Mouse (Mus musculus): ENCODE measurements around the gene Wdfy2. TPM values are rescaled to one million over a fixed set of nuclear protein-coding genes. Genes with fewer than 3 reads are reported as not detected.

Gene Wdfy2
- total RNA-seq, 2 experiments from 2014 or later = 16.2 to 17.6 TPM

DNA sequence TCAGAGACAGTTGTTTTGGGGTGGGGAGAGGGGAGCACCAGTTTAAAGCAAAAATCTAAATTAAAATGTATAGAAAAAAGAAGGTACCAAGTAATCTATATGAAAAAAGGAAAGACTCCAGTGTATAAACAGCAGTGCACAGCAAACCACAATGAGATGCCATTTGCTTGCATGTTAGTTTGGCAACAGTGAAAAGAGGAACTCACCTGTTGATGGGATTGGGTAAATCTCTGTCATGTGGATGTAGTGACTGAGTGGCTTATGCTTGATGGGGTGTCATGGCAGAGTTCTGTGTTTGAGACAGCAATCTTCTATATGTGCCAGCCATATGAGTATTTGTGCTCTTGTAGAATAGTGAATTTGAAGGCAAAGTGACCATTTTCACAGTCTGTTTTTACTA lies 85.2 kb downstream of the Wdfy2 start:
- DNase-seq (ENCODE audit: low spot score in 2 of 2) = no peak

DNA sequence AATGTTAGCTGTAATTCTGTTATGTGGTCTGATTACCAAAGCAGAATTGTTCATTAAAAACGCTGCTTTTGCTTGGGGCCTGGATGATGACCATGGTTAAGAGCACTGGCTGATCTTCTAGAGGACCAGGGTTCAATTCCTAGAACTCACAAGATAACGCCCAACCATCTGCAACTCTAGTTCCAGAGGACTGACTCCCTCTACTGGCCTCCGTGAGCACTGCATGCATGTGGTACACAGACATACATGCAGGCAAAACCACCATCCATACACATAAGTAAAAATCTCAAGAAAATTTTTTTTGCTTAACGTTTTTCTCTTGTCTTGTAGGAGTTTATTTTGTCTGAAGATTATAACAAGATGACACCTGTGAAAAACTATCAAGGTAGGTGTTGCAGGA lies 87.3 kb downstream of the Wdfy2 start:
- no peak for DNase-seq (ENCODE audit: low spot score in 2 of 2)

- peak; percentile 53 to 73 for DNase-seq (ENCODE audit: low spot score in 2 of 2)
Measured at GRCm38 (mm10) chr14:62928101-62928541, 90.6 kb downstream of the Wdfy2 start.

DNA sequence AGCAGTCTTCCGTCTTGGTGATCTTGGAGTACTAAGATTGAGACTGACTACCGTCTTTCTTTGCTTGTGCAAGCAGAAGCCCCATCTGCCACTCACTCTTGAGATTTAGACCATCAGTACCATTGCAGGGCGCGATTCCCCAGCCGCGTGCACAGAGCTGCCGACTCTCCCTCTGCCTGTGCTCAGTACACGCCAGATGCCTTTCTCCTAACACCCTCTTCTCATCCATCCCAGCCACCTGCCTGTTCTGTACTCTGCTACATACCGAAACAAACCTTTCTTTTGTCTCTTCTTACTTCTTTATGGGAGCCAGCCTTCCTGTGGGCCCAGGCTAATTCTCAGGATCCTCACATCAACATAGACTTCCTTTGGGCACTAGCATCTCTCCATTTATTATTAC lies 97.9 kb downstream of the Wdfy2 start:
- DNase-seq (ENCODE audit: low spot score in 2 of 2) = peak; percentile 22 to 55

- DNase-seq (ENCODE audit: low spot score in 2 of 2) = no peak
Measured at GRCm38 (mm10) chr14:62936631-62937380, 99.3 kb downstream of the Wdfy2 start.

- peak in 1 of 2 experiments; percentile 63 for DNase-seq (ENCODE audit: low spot score in 2 of 2)
Measured at GRCm38 (mm10) chr14:62937675-62938074, 100.2 kb downstream of the Wdfy2 start.

DNA sequence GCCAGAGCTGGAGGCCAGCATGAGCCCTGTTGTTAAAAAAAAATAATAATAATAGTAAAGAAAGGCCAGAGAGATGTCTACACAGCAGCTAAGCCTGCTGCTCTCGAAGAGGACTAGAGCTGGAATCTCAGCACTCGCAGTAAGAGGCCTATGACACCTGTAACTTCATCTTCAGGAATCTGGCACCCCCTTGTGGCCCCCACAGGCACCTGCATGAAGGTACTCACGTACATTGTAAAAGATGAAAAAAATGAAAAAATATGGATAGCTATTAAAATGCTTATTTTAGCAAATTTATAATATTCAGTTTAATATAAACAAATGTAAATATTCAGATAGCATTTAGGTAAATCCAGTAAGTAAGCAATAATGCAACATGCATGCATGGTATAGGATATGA lies 102.0 kb downstream of the Wdfy2 start:
- no peak for DNase-seq (ENCODE audit: low spot score in 2 of 2)

GRCm38 (mm10) chr14:62940383-62941074 lies 103.1 kb downstream of the Wdfy2 start:
- no peak for DNase-seq (ENCODE audit: low spot score in 2 of 2)

GRCm38 (mm10) chr14:62946794-62947193 lies 109.3 kb downstream of the Wdfy2 start:
- no peak for DNase-seq (ENCODE audit: low spot score in 2 of 2)

DNA sequence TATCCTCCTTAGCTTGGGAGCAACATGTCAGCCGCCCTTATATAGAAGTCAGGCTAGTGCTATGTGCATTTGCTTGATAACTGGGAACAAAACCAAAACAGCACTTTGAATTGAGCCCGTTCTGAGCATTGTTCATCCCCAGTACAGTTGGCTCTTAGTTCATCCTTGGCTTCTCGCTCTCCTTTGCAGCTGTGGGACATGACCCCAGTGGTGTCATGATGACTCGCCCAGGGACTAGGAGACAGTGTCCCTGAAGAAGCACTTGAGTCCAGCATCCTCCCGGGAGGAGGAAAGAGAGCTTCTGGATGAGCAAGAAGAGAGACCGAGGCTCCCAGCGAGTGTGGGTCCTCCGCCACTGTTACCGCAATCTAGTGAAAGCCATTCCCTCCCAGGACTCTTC lies 118.6 kb downstream of the Wdfy2 start:
- no peak for DNase-seq (ENCODE audit: low spot score in 2 of 2)

DNA sequence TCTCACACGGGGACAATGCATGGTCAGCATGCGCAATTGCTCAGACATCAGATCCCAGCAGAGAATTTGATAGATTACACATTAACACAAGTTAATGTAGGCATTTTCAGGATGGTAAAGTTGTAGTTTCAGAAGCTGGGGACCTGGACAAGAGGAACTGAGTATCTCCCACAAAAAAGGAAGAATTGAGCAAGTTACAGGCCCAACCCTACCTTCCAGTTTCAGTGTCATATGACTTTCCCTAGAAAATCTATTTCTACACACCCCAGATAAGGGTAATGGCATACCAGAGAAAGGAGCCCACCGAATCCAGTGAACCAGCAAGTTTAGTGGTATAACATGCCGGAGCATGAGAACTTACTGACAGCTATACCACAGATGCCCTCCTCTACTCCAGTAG lies 126.2 kb downstream of the Wdfy2 start:
- DNase-seq (ENCODE audit: low spot score in 2 of 2) = no peak

GRCm38 (mm10) chr14:62965342-62965741 lies 127.9 kb downstream of the Wdfy2 start:
- no peak for DNase-seq (ENCODE audit: low spot score in 2 of 2)

GRCm38 (mm10) chr14:62965811-62966520 lies 128.5 kb downstream of the Wdfy2 start:
- no peak for DNase-seq (ENCODE audit: low spot score in 2 of 2)

DNA sequence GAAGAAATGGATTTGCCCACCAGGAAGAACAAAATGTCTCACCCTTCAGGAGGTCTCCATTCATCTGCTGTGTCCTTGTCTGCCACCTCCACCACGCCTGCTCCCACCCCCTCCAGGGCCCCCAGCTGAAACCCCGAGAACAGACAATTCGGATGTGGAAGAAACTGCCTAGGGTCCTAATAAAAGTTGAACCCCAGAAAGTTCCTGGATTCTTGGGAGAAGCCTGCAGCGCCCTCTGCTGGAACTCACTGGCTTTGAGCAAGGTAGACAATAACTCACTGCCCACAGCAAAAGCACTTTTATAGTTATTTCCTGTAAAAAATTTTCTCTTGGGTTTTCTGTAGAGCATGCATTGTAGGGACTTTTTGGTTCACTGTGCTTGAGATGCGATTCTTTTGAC lies 137.6 kb downstream of the Wdfy2 start:
- peak; percentile 16 to 82 for DNase-seq (ENCODE audit: low spot score in 2 of 2)

DNA sequence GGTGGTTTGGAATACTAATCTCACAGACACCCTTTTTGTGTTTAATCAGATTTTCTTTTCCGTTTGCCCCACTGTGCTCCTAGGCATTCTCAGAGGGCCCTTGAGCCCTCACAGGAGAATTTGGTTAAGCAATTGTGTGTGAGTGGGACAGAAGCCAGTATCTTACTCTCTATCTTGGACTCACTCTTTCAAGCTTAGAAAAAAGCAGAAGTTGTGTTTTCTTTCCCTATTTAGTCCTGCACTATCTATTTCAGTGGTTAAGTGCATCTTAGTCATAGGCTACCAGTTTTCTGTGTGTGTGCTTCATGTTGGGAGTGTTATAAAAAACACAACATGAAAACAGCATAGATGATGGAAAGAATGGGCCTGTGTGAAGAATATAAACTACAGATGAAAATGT lies 142.3 kb downstream of the Wdfy2 start:
- DNase-seq (ENCODE audit: low spot score in 2 of 2) = no peak

- no peak for DNase-seq (ENCODE audit: low spot score in 2 of 2)
Measured at GRCm38 (mm10) chr14:62984410-62984809, 146.9 kb downstream of the Wdfy2 start, which contains the start of gene Defb48. Defb48 (minus strand) TSS chr14:62984510.

DNA sequence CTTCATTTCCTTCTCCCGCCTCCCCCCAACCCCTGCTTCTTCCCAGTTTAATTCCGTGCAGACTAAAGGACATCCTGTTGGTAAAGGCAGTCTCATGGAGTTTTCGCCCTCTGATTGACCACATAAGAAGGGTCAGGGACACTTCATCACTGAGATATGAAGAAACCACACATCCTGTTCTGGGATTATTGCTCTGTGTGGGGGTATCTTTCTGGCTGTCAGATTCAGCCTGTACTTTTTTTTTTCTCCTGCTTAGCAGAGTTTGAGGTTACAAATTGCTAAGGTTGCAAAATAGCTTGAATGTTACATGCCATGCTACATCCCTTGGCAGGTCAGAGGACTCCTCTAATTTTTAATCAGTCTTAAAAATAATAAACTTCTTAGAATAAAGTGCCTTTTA lies 153.8 kb downstream of the Wdfy2 start:
- DNase-seq (ENCODE audit: low spot score in 2 of 2) = no peak

DNA sequence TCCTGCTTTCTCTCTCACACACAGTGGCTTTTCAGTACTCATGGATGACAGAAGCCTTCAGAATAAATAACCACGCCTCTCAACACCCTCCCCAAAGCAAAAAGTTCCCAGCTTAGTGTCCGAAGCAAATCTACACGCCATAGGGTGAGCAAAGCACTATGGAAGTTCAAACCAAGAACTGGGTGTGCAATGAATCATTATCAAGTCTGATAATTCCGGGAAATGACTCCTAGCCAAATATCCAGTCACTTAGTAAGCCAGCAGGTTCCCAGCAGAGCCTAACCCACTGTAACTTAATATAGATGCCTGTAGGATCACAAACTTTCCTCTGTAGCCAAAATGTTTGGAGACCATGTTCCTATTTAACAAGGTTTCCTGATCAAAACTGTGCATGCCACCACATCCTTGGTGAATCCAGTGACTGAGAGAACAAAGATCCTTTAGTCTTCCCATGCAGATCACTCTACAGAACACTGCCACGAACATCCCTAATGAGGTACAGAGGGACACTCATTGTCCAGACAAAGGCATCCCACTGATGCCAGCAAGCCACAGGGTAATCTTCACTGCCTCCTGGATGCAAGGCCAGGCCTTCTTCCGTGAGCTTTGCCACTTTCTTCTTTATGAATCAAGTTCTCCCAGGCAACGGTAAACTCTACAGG lies 154.5 kb downstream of the Wdfy2 start:
- DNase-seq (ENCODE audit: low spot score in 2 of 2) = no peak

- DNase-seq (ENCODE audit: low spot score in 2 of 2) = no peak
Measured at GRCm38 (mm10) chr14:62997777-62998176, 160.3 kb downstream of the Wdfy2 start, which contains the start of gene Defb47. Defb47 (plus strand) TSS chr14:62998077.

DNA sequence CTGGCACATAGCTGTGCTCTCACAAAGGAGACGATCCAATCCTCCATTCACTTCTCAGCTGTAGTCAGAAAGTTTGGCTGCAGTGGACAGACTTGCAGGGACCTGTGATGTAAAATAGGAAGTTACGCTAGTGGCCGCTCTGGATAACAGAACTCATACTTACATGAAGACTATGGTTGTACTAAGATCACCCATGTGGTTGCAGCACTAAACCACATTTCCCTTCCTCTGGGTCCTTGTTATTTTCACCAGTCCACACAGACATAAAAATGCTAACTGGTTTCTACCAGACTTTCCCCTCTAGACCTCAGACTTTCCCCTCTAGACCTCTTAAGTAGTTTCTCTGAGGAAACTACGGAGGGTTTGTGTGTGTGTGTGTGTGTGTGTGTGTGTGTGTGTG lies 161.5 kb downstream of the Wdfy2 start:
- DNase-seq (ENCODE audit: low spot score in 2 of 2) = no peak

- DNase-seq (ENCODE audit: low spot score in 2 of 2) = no peak
Measured at GRCm38 (mm10) chr14:63002588-63002987, 165.1 kb downstream of the Wdfy2 start.
